Comparison of ENCODE assay signal across 15 mouse cellular contexts in genomic region chr2:19145412-19145811, GRCm38 (mm10). TPM values are rescaled to one million over a fixed set of nuclear protein-coding genes. Genes with fewer than 3 reads are reported as not detected.
A peak's percentile ranks its signal among the peaks of the same experiment; 100 is the strongest.
DNase-seq lines count a peak whose midpoint lies in the region; ATAC-seq and TF ChIP-seq lines count a peak whose summit lies in the region.
"Had no signal": no experiment of that assay in that cellular context is flagged by ENCODE, and none has a peak within 500 bp of the region (broad histone marks: within the 10 kb centered on the region; RNA-seq: fewer than 3 reads in every experiment).

No protein-coding gene starts in this region.

- intact Hi-C loops in heart, adult 2 months (cut with DNase I), result no loop called here

- no peaks in the 10 kb centered on the region for H3K27me3 ChIP-seq in heart, embryonic 14.5 days (ENCODE audit: control insufficient read depth, insufficient read depth, low read length)
- no peaks in the 10 kb centered on the region for H3K27me3 ChIP-seq in heart, adult 2 months (ENCODE audit: control insufficient read depth, insufficient read depth, low read length)
- no peaks in the 10 kb centered on the region for H3K27me3 ChIP-seq in lung, embryonic 16.5 days (ENCODE audit: control insufficient read depth, insufficient read depth, low read depth, low read length)
- H3K27me3 ChIP-seq: hindbrain, embryonic 13.5 days had no signal

- TF ChIP-seq EP300 in heart, adult 2 months (IDR thresholded peaks at IDR 0.05; ENCODE audit: insufficient read depth, low read depth, low read length), result no peak

- no peak overlapping the region for H3K9ac ChIP-seq in heart, embryonic 14.5 days (ENCODE audit: low read length)
- H3K9ac ChIP-seq in heart, adult 2 months (ENCODE audit: low read depth, low read length), result no peak overlapping the region
- H3K9ac ChIP-seq in lung, embryonic 16.5 days (ENCODE audit: low read length), result no peak overlapping the region
- H3K9ac ChIP-seq: hindbrain, embryonic 13.5 days; liver, embryonic 14.5 days had no signal

- 50% methylated on average over 3 of the region's 3 CpGs for WGBS in heart, embryonic 14.5 days
- 71% methylated on average over 3 of the region's 3 CpGs for WGBS in heart, adult 2 months
- 61% methylated on average over 3 of the region's 3 CpGs for WGBS in lung, embryonic 16.5 days

- no peak overlapping the region for H3K4me3 ChIP-seq in heart, embryonic 14.5 days (ENCODE audit: control insufficient read depth in 1 of 2, insufficient read depth in 1 of 2, low read depth in 1 of 2, low read length in 2 of 2)
- no peak overlapping the region for H3K4me3 ChIP-seq in heart, adult 2 months
- H3K4me3 ChIP-seq in lung, embryonic 16.5 days (ENCODE audit: low read length), result no peak overlapping the region
- H3K4me3 ChIP-seq: hindbrain, embryonic 13.5 days; midbrain, embryonic 10.5 days had no signal

- ATAC-seq in heart, embryonic 14.5 days (ENCODE audit: insufficient number of reproducible peaks, insufficient read depth, low FRiP score, low read depth), result no peak
- no peak for ATAC-seq in lung, embryonic 16.5 days (ENCODE audit: low read depth)
- ATAC-seq in megakaryocyte, adult 5-6 weeks (ENCODE audit: poor library complexity, severe bottlenecking), result peak; percentile 94
- ATAC-seq: CD4-positive, CD25-positive, alpha-beta regulatory T cell, adult 4 months; Patski had no signal

- H3K79me2 ChIP-seq in heart, adult 2 months (replicated peaks; ENCODE audit: control insufficient read depth, insufficient read depth, low read length), result no peaks in the 10 kb centered on the region

- H3K4me1 ChIP-seq in heart, embryonic 14.5 days (ENCODE audit: control insufficient read depth in 2 of 2, insufficient read depth in 2 of 2, low read length in 2 of 2), result peaks cover 18 to 28% of the 10 kb centered on the region in 2 experiments
- peaks cover 7% of the 10 kb centered on the region for H3K4me1 ChIP-seq in heart, adult 2 months (ENCODE audit: control insufficient read depth, insufficient read depth, low read length)
- peaks cover 11% of the 10 kb centered on the region for H3K4me1 ChIP-seq in lung, embryonic 16.5 days (replicated peaks; ENCODE audit: control insufficient read depth, insufficient read depth, low read length)
- H3K4me1 ChIP-seq: midbrain, embryonic 10.5 days had no signal

- TF ChIP-seq CTCF in heart, adult 2 months (IDR thresholded peaks at IDR 0.05), result no peak

- no peak overlapping the region for H3K4me2 ChIP-seq in heart, embryonic 14.5 days (ENCODE audit: low read length)
- H3K4me2 ChIP-seq in lung, embryonic 16.5 days (ENCODE audit: low read depth, low read length), result peak overlapping the region; percentile 22; the same call in 1 of the 2 replicates
- H3K4me2 ChIP-seq: hindbrain, embryonic 13.5 days had no signal

- no peak for TF ChIP-seq POLR2A in heart, adult 2 months (IDR thresholded peaks at IDR 0.05; ENCODE audit: insufficient read depth, low read depth, low read length)

- H3K27ac ChIP-seq in heart, embryonic 14.5 days (replicated peaks in 1 of 2; ENCODE audit: control insufficient read depth in 1 of 2, insufficient read depth in 1 of 2, low read depth in 2 of 2, low read length in 2 of 2), result peak overlapping the region; percentile 39 to 76; a peak in 3 of 4 replicates
- H3K27ac ChIP-seq in heart, adult 2 months, result no peak overlapping the region; the same call in 1 of the 2 replicates
- H3K27ac ChIP-seq in lung, embryonic 16.5 days (ENCODE audit: low read length), result peak overlapping the region; percentile 33
- H3K27ac ChIP-seq: hindbrain, embryonic 13.5 days; liver, embryonic 14.5 days; midbrain, embryonic 10.5 days had no signal

- H3K36me3 ChIP-seq in heart, embryonic 14.5 days (ENCODE audit: control insufficient read depth, insufficient read depth, low read length), result no peaks in the 10 kb centered on the region
- H3K36me3 ChIP-seq in heart, adult 2 months (ENCODE audit: control insufficient read depth, insufficient read depth, low read length), result 0 out of 2 replicates have a peak, but pooled peaks cover 2% of the 10 kb centered on the region
- no peaks in the 10 kb centered on the region for H3K36me3 ChIP-seq in lung, embryonic 16.5 days (ENCODE audit: control insufficient read depth, insufficient read depth, low read length)
- H3K36me3 ChIP-seq: hindbrain, embryonic 13.5 days; midbrain, embryonic 10.5 days had no signal

- no peaks in the 10 kb centered on the region for H3K9me3 ChIP-seq in heart, embryonic 14.5 days (ENCODE audit: control insufficient read depth, low read length)
- no peaks in the 10 kb centered on the region for H3K9me3 ChIP-seq in lung, embryonic 16.5 days (ENCODE audit: control insufficient read depth, low read length)
- H3K9me3 ChIP-seq: hindbrain, embryonic 13.5 days; midbrain, embryonic 10.5 days had no signal

- no peak for DNase-seq in heart, adult 2 months
- no peak for DNase-seq in lung, postnatal 14 days
- peak; percentile 30 for DNase-seq in thymus, postnatal 4 days
- no peak for DNase-seq in B cell, adult 2 months
- no peak for DNase-seq in cerebellum, postnatal 4 days (ENCODE audit: low spot score in 2 of 2)

RNA-seq across cellular contexts. Expression of gene Armc3, which starts 53.7 kb away (rescaled TPM):
- not detected in 2 replicates for polyA plus RNA-seq in heart, embryonic 14.5 days (2014; fragmentation: Nextera tagmentation; extraction: Ambion mirVana)
- not detected for total RNA-seq in heart, adult 2 months (2021)
- 0.06 TPM in 1 of 2 replicates, not detected in the other for polyA plus RNA-seq in heart, adult 2 months (2012; rRNA removed)
- polyA plus RNA-seq in lung, embryonic 16.5 days (2015; fragmentation: Nextera tagmentation; extraction: Ambion mirVana), result 2.0 and 2.2 TPM in 2 replicates
- total RNA-seq in megakaryocyte, adult 5-6 weeks (2015), result 1.0 and 1.6 TPM in 2 replicates
- total RNA-seq in megakaryocyte, adult 5-6 weeks (2017), result 0.98 and 1.2 TPM in 2 replicates
- total RNA-seq: adrenal gland, adult 18-20 months; gastrocnemius, adult 8-10 months had no signal
- polyA plus RNA-seq: Patski had no signal
